Mouse (Mus musculus): ENCODE measurements around the gene Dnah2. TPM values are rescaled to one million over a fixed set of nuclear protein-coding genes. Genes with fewer than 3 reads are reported as not detected.
A peak's percentile ranks its signal among the peaks of the same experiment; 100 is the strongest.

Dnah2 gene
- polyA plus RNA-seq, 1 experiment from 2014 or later = 4.8 TPM

- ATAC-seq (ENCODE audit: low FRiP score, low TSS enrichment) = no peak
- WGBS = 59% methylated on average over 4 of the region's 4 CpGs
- H3K9me3 ChIP-seq (ENCODE audit: control insufficient read depth, low read length) = no peaks in the 10 kb centered on the region
- H3K27ac ChIP-seq (replicated peaks; ENCODE audit: low read depth, low read length) = peak overlapping the region; percentile 92
- H3K9ac ChIP-seq (replicated peaks; ENCODE audit: low read length) = peak overlapping the region; percentile 54
- no peak for DNase-seq
- H3K27me3 ChIP-seq (ENCODE audit: control insufficient read depth, insufficient read depth, low read length) = no peaks in the 10 kb centered on the region
- 0 out of 2 replicates have a peak overlapping the region, but pooled peaks have one; percentile 2 for H3K4me3 ChIP-seq (replicated peaks; ENCODE audit: low read depth, low read length)
- peak overlapping the region; percentile 47 for H3K4me2 ChIP-seq (ENCODE audit: low read length)
- no peaks in the 10 kb centered on the region for H3K36me3 ChIP-seq (ENCODE audit: control insufficient read depth, insufficient read depth, low read length)
- H3K4me1 ChIP-seq (ENCODE audit: control insufficient read depth, insufficient read depth, low read length) = peaks cover 20% of the 10 kb centered on the region
These were observed 20.9 kb downstream of the Dnah2 start for GRCm38 (mm10) chr11:69528031-69528390.

GRCm38 (mm10) chr11:69527098-69528030 is 21.5 kb downstream of the Dnah2 start:
- Histone ChIP-seq H3K4me2 (ENCODE audit: low read length) (peak overlapping the region; percentile 47), H3K36me3 (ENCODE audit: control insufficient read depth, insufficient read depth, low read length) (no peaks in the 10 kb centered on the region), H3K27ac (replicated peaks; ENCODE audit: low read depth, low read length) (peak overlapping the region; percentile 92), H3K4me3 (replicated peaks; ENCODE audit: low read depth, low read length) (peak overlapping the region; percentile 2; the same call in 1 of the 2 replicates), H3K4me1 (ENCODE audit: control insufficient read depth, insufficient read depth, low read length) (peaks cover 20% of the 10 kb centered on the region), H3K9me3 (ENCODE audit: control insufficient read depth, low read length) (no peaks in the 10 kb centered on the region), H3K27me3 (ENCODE audit: control insufficient read depth, insufficient read depth, low read length) (no peaks in the 10 kb centered on the region), H3K9ac (replicated peaks; ENCODE audit: low read length) (peak overlapping the region; percentile 54)
- 1% methylated on average over 30 of the region's 30 CpGs for WGBS
- ATAC-seq (ENCODE audit: low FRiP score, low TSS enrichment) (peak; percentile 60; the same call in 1 of the 2 replicates), DNase-seq (peak; percentile 84)

- no peaks in the 10 kb centered on the region for H3K9me3 ChIP-seq (ENCODE audit: control insufficient read depth, low read length)
- WGBS = 17% methylated on average over 4 of the region's 4 CpGs
- peak overlapping the region; percentile 92 for H3K27ac ChIP-seq (replicated peaks; ENCODE audit: low read depth, low read length)
- H3K4me1 ChIP-seq (ENCODE audit: control insufficient read depth, insufficient read depth, low read length) = peaks cover 20% of the 10 kb centered on the region
- H3K4me2 ChIP-seq (ENCODE audit: low read length) = peak overlapping the region; percentile 47
- H3K27me3 ChIP-seq (ENCODE audit: control insufficient read depth, insufficient read depth, low read length) = no peaks in the 10 kb centered on the region
- no peak; the same call in 1 of the 2 replicates for ATAC-seq (ENCODE audit: low FRiP score, low TSS enrichment)
- H3K4me3 ChIP-seq (replicated peaks; ENCODE audit: low read depth, low read length) = no peak overlapping the region
- no peaks in the 10 kb centered on the region for H3K36me3 ChIP-seq (ENCODE audit: control insufficient read depth, insufficient read depth, low read length)
- peak overlapping the region; percentile 54 for H3K9ac ChIP-seq (replicated peaks; ENCODE audit: low read length)
- no peak for DNase-seq
These were observed 22.3 kb downstream of the Dnah2 start for GRCm38 (mm10) chr11:69526631-69527030.

- Histone ChIP-seq H3K27ac (replicated peaks; ENCODE audit: low read depth, low read length) (peak overlapping the region; percentile 92), H3K36me3 (ENCODE audit: control insufficient read depth, insufficient read depth, low read length) (no peaks in the 10 kb centered on the region), H3K4me3 (replicated peaks; ENCODE audit: low read depth, low read length) (no peak overlapping the region), H3K27me3 (ENCODE audit: control insufficient read depth, insufficient read depth, low read length) (no peaks in the 10 kb centered on the region), H3K4me2 (ENCODE audit: low read length) (no peak overlapping the region), H3K4me1 (ENCODE audit: control insufficient read depth, insufficient read depth, low read length) (peaks cover 20% of the 10 kb centered on the region), H3K9me3 (ENCODE audit: control insufficient read depth, low read length) (no peaks in the 10 kb centered on the region), H3K9ac (replicated peaks; ENCODE audit: low read length) (no peak overlapping the region)
- ATAC-seq (ENCODE audit: low FRiP score, low TSS enrichment) (no peak), DNase-seq (no peak)
- 87% methylated on average over 9 of the region's 9 CpGs for WGBS
These were observed 23.2 kb downstream of the Dnah2 start for GRCm38 (mm10) chr11:69525661-69526060.

- Histone ChIP-seq H3K4me1 (ENCODE audit: control insufficient read depth, insufficient read depth, low read length) (peaks cover 20% of the 10 kb centered on the region), H3K27me3 (ENCODE audit: control insufficient read depth, insufficient read depth, low read length) (no peaks in the 10 kb centered on the region), H3K27ac (replicated peaks; ENCODE audit: low read depth, low read length) (no peak overlapping the region), H3K36me3 (ENCODE audit: control insufficient read depth, insufficient read depth, low read length) (no peaks in the 10 kb centered on the region), H3K4me3 (replicated peaks; ENCODE audit: low read depth, low read length) (no peak overlapping the region), H3K9ac (replicated peaks; ENCODE audit: low read length) (no peak overlapping the region), H3K9me3 (ENCODE audit: control insufficient read depth, low read length) (no peaks in the 10 kb centered on the region), H3K4me2 (ENCODE audit: low read length) (no peak overlapping the region)
- ATAC-seq (ENCODE audit: low FRiP score, low TSS enrichment) (no peak), DNase-seq (no peak)
- WGBS = 91% methylated on average over 4 of the region's 4 CpGs
These were observed 25.3 kb downstream of the Dnah2 start for GRCm38 (mm10) chr11:69523651-69524050.

- H3K4me3 ChIP-seq (replicated peaks; ENCODE audit: low read depth, low read length) = no peak overlapping the region
- H3K36me3 ChIP-seq (ENCODE audit: control insufficient read depth, insufficient read depth, low read length) = no peaks in the 10 kb centered on the region
- WGBS = 90% methylated on average over 9 of the region's 9 CpGs
- no peak for DNase-seq
- no peak overlapping the region for H3K9ac ChIP-seq (replicated peaks; ENCODE audit: low read length)
- ATAC-seq (ENCODE audit: low FRiP score, low TSS enrichment) = no peak
- no peaks in the 10 kb centered on the region for H3K9me3 ChIP-seq (ENCODE audit: control insufficient read depth, low read length)
- no peaks in the 10 kb centered on the region for H3K27me3 ChIP-seq (ENCODE audit: control insufficient read depth, insufficient read depth, low read length)
- H3K27ac ChIP-seq (replicated peaks; ENCODE audit: low read depth, low read length) = no peak overlapping the region
- peaks cover 5% of the 10 kb centered on the region for H3K4me1 ChIP-seq (ENCODE audit: control insufficient read depth, insufficient read depth, low read length)
- H3K4me2 ChIP-seq (ENCODE audit: low read length) = no peak overlapping the region
These were observed 27.3 kb downstream of the Dnah2 start for GRCm38 (mm10) chr11:69521526-69522149.

- Histone ChIP-seq H3K27ac (replicated peaks; ENCODE audit: low read depth, low read length) (no peak overlapping the region), H3K9me3 (ENCODE audit: control insufficient read depth, low read length) (no peaks in the 10 kb centered on the region), H3K4me3 (replicated peaks; ENCODE audit: low read depth, low read length) (no peak overlapping the region), H3K36me3 (ENCODE audit: control insufficient read depth, insufficient read depth, low read length) (no peaks in the 10 kb centered on the region), H3K9ac (replicated peaks; ENCODE audit: low read length) (no peak overlapping the region), H3K4me2 (ENCODE audit: low read length) (no peak overlapping the region), H3K4me1 (ENCODE audit: control insufficient read depth, insufficient read depth, low read length) (no peaks in the 10 kb centered on the region), H3K27me3 (ENCODE audit: control insufficient read depth, insufficient read depth, low read length) (no peaks in the 10 kb centered on the region)
- WGBS = 81% methylated on average over 4 of the region's 4 CpGs
- no peak for ATAC-seq (ENCODE audit: low FRiP score, low TSS enrichment)
- no peak for DNase-seq
These were observed 28.9 kb downstream of the Dnah2 start for GRCm38 (mm10) chr11:69519976-69520375.

- Histone ChIP-seq H3K27me3 (ENCODE audit: control insufficient read depth, insufficient read depth, low read length) (no peaks in the 10 kb centered on the region), H3K36me3 (ENCODE audit: control insufficient read depth, insufficient read depth, low read length) (no peaks in the 10 kb centered on the region), H3K27ac (replicated peaks; ENCODE audit: low read depth, low read length) (no peak overlapping the region), H3K4me2 (ENCODE audit: low read length) (no peak overlapping the region), H3K9me3 (ENCODE audit: control insufficient read depth, low read length) (no peaks in the 10 kb centered on the region), H3K4me1 (ENCODE audit: control insufficient read depth, insufficient read depth, low read length) (no peaks in the 10 kb centered on the region), H3K9ac (replicated peaks; ENCODE audit: low read length) (no peak overlapping the region), H3K4me3 (replicated peaks; ENCODE audit: low read depth, low read length) (no peak overlapping the region)
- ATAC-seq (ENCODE audit: low FRiP score, low TSS enrichment) (no peak), DNase-seq (no peak)
- 78% methylated on average over 3 of the region's 3 CpGs for WGBS
These were observed 32.2 kb downstream of the Dnah2 start for GRCm38 (mm10) chr11:69516661-69517060.

Data from midbrain, embryonic 14.5 days (tissue).